Mouse (Mus musculus) urinary bladder, postnatal 14 days (tissue): ENCODE measurements around the gene Mrps7.

Experiments used
- DNase-seq: peaks from one replicate; pipeline ENCODE4 v3.0.0; 2021; ENCODE audit warnings: low spot score

The Mrps7 gene

GRCm38 (mm10) chr11:115608421-115609399, 5.0 kb downstream of the Mrps7 start:
- no peak for DNase-seq

GRCm38 (mm10) chr11:115609576-115609975, 5.9 kb downstream of the Mrps7 start:
- no peak for DNase-seq

GRCm38 (mm10) chr11:115611173-115611572, 7.4 kb downstream of the Mrps7 start:
- DNase-seq = no peak

- DNase-seq = peak; percentile 88
These were observed 8.3 kb downstream of the Mrps7 start for GRCm38 (mm10) chr11:115612059-115612409.

- DNase-seq = peak; percentile 94
These were observed 8.8 kb downstream of the Mrps7 start, which contains the start of gene Mif4gd for GRCm38 (mm10) chr11:115612410-115613137. Mif4gd (minus strand) TSS chr11:115612969.

- peak; percentile 17 for DNase-seq
These were observed 9.6 kb downstream of the Mrps7 start for GRCm38 (mm10) chr11:115613138-115613945.

- no peak for DNase-seq
These were observed 10.8 kb downstream of the Mrps7 start for GRCm38 (mm10) chr11:115614346-115615107.

- DNase-seq = no peak
These were observed 11.5 kb downstream of the Mrps7 start for GRCm38 (mm10) chr11:115615108-115615825.

GRCm38 (mm10) chr11:115615875-115616274, 12.2 kb downstream of the Mrps7 start:
- no peak for DNase-seq

GRCm38 (mm10) chr11:115616371-115616770, 12.6 kb downstream of the Mrps7 start:
- peak; percentile 53 for DNase-seq

- no peak for DNase-seq
These were observed 13.2 kb downstream of the Mrps7 start for GRCm38 (mm10) chr11:115616893-115617292.

- DNase-seq = no peak
These were observed 14.3 kb downstream of the Mrps7 start for GRCm38 (mm10) chr11:115618001-115618400.

- no peak for DNase-seq
These were observed 15.2 kb downstream of the Mrps7 start for GRCm38 (mm10) chr11:115618732-115619516.

GRCm38 (mm10) chr11:115619949-115620348, 16.2 kb downstream of the Mrps7 start:
- no peak for DNase-seq

- DNase-seq = no peak
These were observed 19.9 kb downstream of the Mrps7 start for GRCm38 (mm10) chr11:115623487-115624070.

- no peak for DNase-seq
These were observed 22.2 kb downstream of the Mrps7 start for GRCm38 (mm10) chr11:115625877-115626276.

GRCm38 (mm10) chr11:115626824-115627616, 23.3 kb downstream of the Mrps7 start:
- no peak for DNase-seq

GRCm38 (mm10) chr11:115627705-115628464, 24.2 kb downstream of the Mrps7 start, which contains the start of gene Slc25a19:
Slc25a19 (minus strand) TSS chr11:115628295.
- peak; percentile 100 for DNase-seq
